Mouse (Mus musculus) embryonic fibroblast, embryonic 13.5 days (primary cell): ENCODE measurements around the gene Klf7.

Experiments
- CTCF ChIP-seq: IDR thresholded peaks from 2 replicates; pipeline ENCODE4 v1.5.1; 2011; ENCODE audit warnings: mild to moderate bottlenecking, control low read depth, low read length, moderate library complexity, borderline replicate concordance; ENCODE audit not compliant: insufficient read depth
- POLR2A ChIP-seq: IDR thresholded peaks from 2 replicates; pipeline ENCODE4 v1.6.1; 2011; ENCODE audit warnings: low read depth, mild to moderate bottlenecking, control low read depth, low read length, moderate library complexity

DNA sequence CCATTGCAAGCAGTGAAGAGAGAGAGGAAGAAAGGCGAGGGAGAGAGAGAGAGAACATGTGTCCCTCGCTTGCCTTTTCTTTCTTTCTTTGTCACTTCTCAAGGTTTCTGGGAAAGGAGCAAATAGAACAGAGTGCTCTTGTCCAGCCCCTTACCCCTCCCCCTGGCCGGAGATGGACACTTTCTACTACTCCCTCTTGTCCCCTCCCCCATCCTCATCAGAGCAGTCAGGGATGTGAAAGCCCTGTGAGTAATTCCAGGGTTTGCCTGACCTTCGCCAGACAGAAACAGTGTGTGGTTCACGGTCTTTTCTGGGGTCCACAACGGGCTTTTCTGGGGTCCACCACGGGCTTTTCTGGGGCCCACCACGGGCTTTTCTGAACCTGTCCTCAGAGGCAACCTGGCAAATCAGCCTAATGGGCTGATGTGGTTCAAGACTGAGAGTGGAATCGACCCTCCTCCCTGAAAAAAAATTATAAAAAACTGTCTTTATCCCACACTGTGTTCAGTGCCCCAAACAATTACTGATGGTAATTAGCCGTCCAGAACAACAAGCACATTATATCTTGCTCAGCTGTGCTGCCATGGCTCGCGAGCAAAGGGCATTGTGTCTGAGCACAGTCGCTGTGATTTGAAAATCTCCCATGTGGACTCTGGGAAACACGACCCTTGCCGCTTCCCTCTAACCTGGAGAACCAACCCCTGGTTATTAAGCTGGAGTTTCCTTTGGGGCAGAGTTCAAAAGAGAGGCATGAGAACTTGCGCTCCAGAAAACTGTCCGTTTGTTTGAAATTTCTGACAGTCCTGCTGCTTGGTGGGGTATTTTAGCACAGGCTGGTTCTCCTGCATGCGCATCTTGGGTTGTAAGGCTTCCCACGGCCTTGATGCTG, 127.6 kb downstream of the Klf7 start:
- TF ChIP-seq CTCF (no peak), POLR2A (no peak)
